Mouse (Mus musculus) intestine, embryonic 14.5 days (tissue): ENCODE measurements around the gene Etv4. TPM values are rescaled to one million over a fixed set of nuclear protein-coding genes. Genes with fewer than 3 reads are reported as not detected.

Experiments
- ATAC-seq: fragments of 200-750 bp; cut with Nextera tagmentation; replicated peaks from 2 replicates; pipeline ENCODE4 v1.8.0; 2017; ENCODE audit warnings: low read depth, moderate number of reproducible peaks, moderate TSS enrichment, moderate library complexity; ENCODE audit not compliant: low FRiP score, low TSS enrichment
- DNase-seq: peaks from one replicate; pipeline ENCODE4 v3.0.0-alpha.2; 2018; ENCODE audit warnings: low spot score
- H3K27ac ChIP-seq: fragments of 300-500 bp; sonication (generic); 2 replicates; pipeline ENCODE4 v1.5.1; 2014; ENCODE audit warnings: low read depth, mild to moderate bottlenecking, control low read depth
- H3K27me3 ChIP-seq: fragments of 300-500 bp; sonication (generic); replicated peaks from 2 replicates; pipeline ENCODE4 v1.6.1; 2014; ENCODE audit warnings: low read length, control low read depth; ENCODE audit not compliant: control insufficient read depth, insufficient read depth
- H3K36me3 ChIP-seq: fragments of 300-500 bp; sonication (generic); 2 replicates; pipeline ENCODE4 v1.6.1; 2014; ENCODE audit warnings: low read length, control low read depth; ENCODE audit not compliant: control insufficient read depth, insufficient read depth
- H3K4me1 ChIP-seq: fragments of 300-500 bp; sonication (generic); replicated peaks from 2 replicates; pipeline ENCODE4 v1.6.1; 2014; ENCODE audit warnings: low read length, control low read depth, mixed read lengths; ENCODE audit not compliant: control insufficient read depth, insufficient read depth
- H3K4me2 ChIP-seq: fragments of 300-500 bp; sonication (generic); 2 replicates; pipeline ENCODE4 v1.6.1; 2014; ENCODE audit warnings: low read length
- H3K4me3 ChIP-seq: fragments of 300-500 bp; sonication (generic); 2 replicates; pipeline ENCODE4 v1.5.1; 2014; ENCODE audit warnings: low read depth, low read length, control low read depth, mixed read lengths
- H3K9ac ChIP-seq: fragments of 300-500 bp; sonication (generic); 2 replicates; pipeline ENCODE4 v1.6.1; 2014; ENCODE audit warnings: mild to moderate bottlenecking, low read length
- H3K9me3 ChIP-seq: fragments of 300-500 bp; sonication (generic); 2 replicates; pipeline ENCODE4 v1.6.1; 2016; ENCODE audit warnings: low read length, control low read depth; ENCODE audit not compliant: control insufficient read depth
- WGBS: fragments of 180-500 bp; shearing (Covaris S2); extraction: QIAGEN DNeasy Blood & Tissue Kit; methylation state at CpG from one replicate; pipeline ENCODE4 v1.1.7; 2014; 5-methylcytosine and 5-hydroxymethylcytosine counted together
- polyA plus RNA-seq: library from polyadenylated mRNA; unstranded; fragments of >200 nt; fragmentation: Nextera tagmentation; extraction: Ambion mirVana; gene quantifications from 2 replicates; pipeline ENCODE4 v1.2.1, GENCODE M21; 2014

Etv4 gene
- polyA plus RNA-seq, 1 experiment from 2014 or later: 5.5 TPM

DNA sequence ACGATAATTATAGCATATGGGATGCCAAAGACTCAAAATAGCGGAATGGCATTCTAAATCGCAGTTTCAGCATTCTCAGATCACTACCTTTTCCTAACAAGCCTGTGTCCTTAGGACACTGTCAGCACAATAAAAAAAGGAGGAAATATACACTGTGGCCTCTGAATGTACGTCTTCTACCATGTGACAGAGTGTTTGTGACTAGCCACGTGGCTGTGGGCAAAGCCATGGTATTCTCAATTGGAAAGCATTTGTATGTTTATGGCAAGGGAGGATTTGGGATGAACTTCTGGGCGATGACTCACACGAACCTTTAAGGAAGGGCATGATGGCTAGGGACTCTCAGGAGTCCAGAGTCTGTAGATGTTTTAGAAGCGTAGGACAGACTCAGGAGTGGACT is 60.1 kb downstream of the Etv4 start:
- Histone ChIP-seq H3K4me1 (peaks cover 8% of the 10 kb centered on the region; the same call in 1 of the 2 replicates), H3K36me3 (no peaks in the 10 kb centered on the region), H3K4me2 (no peak overlapping the region), H3K9ac (no peak overlapping the region), H3K9me3 (no peaks in the 10 kb centered on the region), H3K27me3 (no peaks in the 10 kb centered on the region), H3K27ac (no peak overlapping the region), H3K4me3 (no peak overlapping the region)
- DNase-seq: no peak
- 65% methylated on average over 8 of the region's 8 CpGs for WGBS
- no peak for ATAC-seq

DNA sequence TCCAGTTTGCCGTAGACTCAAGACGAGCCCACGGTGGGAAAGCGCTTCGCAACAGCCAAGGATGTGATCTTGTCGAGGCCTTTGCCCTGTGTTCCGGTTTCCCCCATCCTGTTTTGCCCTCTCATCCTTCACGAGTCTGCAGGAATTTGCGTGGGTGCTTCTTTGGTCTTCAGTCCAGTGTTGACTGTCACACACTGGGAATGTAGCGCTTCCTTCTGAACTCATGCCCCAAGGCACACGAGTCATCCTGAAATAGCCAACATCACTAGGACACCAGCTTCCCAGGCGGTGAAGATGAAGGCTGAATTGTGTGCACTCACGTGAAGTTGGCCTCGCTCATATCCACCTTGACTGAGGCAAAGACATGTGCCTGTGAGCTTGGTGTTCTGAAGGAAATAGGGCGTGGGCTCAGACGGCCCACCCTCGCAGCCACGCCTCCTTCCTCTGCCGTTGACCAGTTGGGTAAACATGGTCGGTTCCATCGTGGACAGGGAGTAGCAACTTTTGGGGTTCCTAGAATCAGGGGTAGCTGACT is 65.1 kb downstream of the Etv4 start:
- H3K9ac ChIP-seq: no peak overlapping the region
- no peak overlapping the region for H3K4me3 ChIP-seq
- H3K27me3 ChIP-seq: no peaks in the 10 kb centered on the region
- no peak overlapping the region for H3K27ac ChIP-seq
- WGBS: 72% methylated on average over 21 of the region's 21 CpGs
- H3K9me3 ChIP-seq: no peaks in the 10 kb centered on the region
- peaks cover 6% of the 10 kb centered on the region; the same call in 1 of the 2 replicates for H3K4me1 ChIP-seq
- no peak overlapping the region for H3K4me2 ChIP-seq
- H3K36me3 ChIP-seq: no peaks in the 10 kb centered on the region
- DNase-seq: no peak
- no peak for ATAC-seq

Other genes with a start within 250 kb of the Etv4 start
- 13.3 and 17.1 TPM in 2 replicates for gene Brca1, start 233.4 kb downstream of the Etv4 start, polyA plus RNA-seq
- 50.9 and 60.9 TPM in 2 replicates for gene Nbr1, start 233.2 kb downstream of the Etv4 start, polyA plus RNA-seq
- gene Tmem106a, start 203.1 kb downstream of the Etv4 start, polyA plus RNA-seq: 7.6 and 8.9 TPM in 2 replicates
- not detected in 2 replicates for gene Gm11634, start 186.1 kb downstream of the Etv4 start, polyA plus RNA-seq
- gene Rdm1, start 158.2 kb downstream of the Etv4 start, polyA plus RNA-seq: 30.8 and 44.8 TPM in 2 replicates
- 7.8 and 8.3 TPM in 2 replicates for gene Arl4d, start 119.8 kb downstream of the Etv4 start, polyA plus RNA-seq
- gene Dhx8, start 52.5 kb downstream of the Etv4 start, polyA plus RNA-seq: 28.3 and 35.3 TPM in 2 replicates
- 3.3 and 4.0 TPM in 2 replicates for gene Meox1, start 109.0 kb upstream of the Etv4 start, polyA plus RNA-seq
- gene Sost, start 181.6 kb upstream of the Etv4 start, polyA plus RNA-seq: not detected in 2 replicates
- not detected in 2 replicates for gene Cfap97d1, start 198.9 kb upstream of the Etv4 start, polyA plus RNA-seq
- 25.3 and 27.0 TPM in 2 replicates for gene Dusp3, start 201.6 kb upstream of the Etv4 start, polyA plus RNA-seq
- 11.0 and 12.2 TPM in 2 replicates for gene Mpp3, start 243.1 kb upstream of the Etv4 start, polyA plus RNA-seq